Mouse (Mus musculus): ENCODE results near the gene Cers6.

- TF ChIP-seq CTCF (IDR thresholded peaks at IDR 0.05; ENCODE audit: low read depth) (no peak), EP300 (IDR thresholded peaks at IDR 0.05; ENCODE audit: low read depth) (no peak)
These were observed 90.5 kb downstream of the Cers6 start for GRCm38 (mm10) chr2:68951706-68952105.

Data from liver, embryonic 14.5 days (tissue).